Mouse (Mus musculus) bone marrow, adult 2 months (tissue): ENCODE data around the gene Rps12.

Experiments
- CTCF ChIP-seq: fragments of 200-500 bp; IDR thresholded peaks from 2 replicates; pipeline ENCODE4 v1.5.1; 2011; ENCODE audit warnings: low read length, control low read depth; ENCODE audit not compliant: control insufficient read depth, insufficient read depth
- POLR2A ChIP-seq: fragments of 200-500 bp; IDR thresholded peaks from 2 replicates; pipeline ENCODE4 v1.6.1; 2011; ENCODE audit warnings: low read depth, mild to moderate bottlenecking, control low read depth, low read length, borderline replicate concordance; ENCODE audit not compliant: control insufficient read depth

GRCm38 (mm10) chr10:23781760-23782735 lies 5.0 kb downstream of the Rps12 start:
- TF ChIP-seq POLR2A (no peak), CTCF (no peak)
